Mouse (Mus musculus) ES-E14 (cell line): Measurements from ENCODE around the gene Rapgef2.

Source experiments
- CHD2 ChIP-seq: IDR thresholded peaks from 2 replicates; pipeline ENCODE4 v1.6.1; 2014; ENCODE audit warnings: mild to moderate bottlenecking, low read depth, low read length, inconsistent platforms
- MAFK ChIP-seq: IDR thresholded peaks from 2 replicates; pipeline ENCODE4 v1.6.1; 2014; ENCODE audit warnings: mild to moderate bottlenecking, low read depth, low read length, inconsistent platforms; ENCODE audit not compliant: insufficient read depth
- ZNF384 ChIP-seq: IDR thresholded peaks from 2 replicates; pipeline ENCODE4 v1.6.1; 2012; ENCODE audit warnings: low read depth, low read length, inconsistent platforms

- TF ChIP-seq CHD2 (no peak), ZNF384 (no peak), MAFK (no peak)
Observed at GRCm38 (mm10) chr3:79230718-79231117, 55.6 kb downstream of the Rapgef2 start.
